Mouse (Mus musculus): ENCODE data around the gene Dock1.

- no peak for TF ChIP-seq POLR2A (IDR thresholded peaks at IDR 0.05; ENCODE audit: low read depth, low read length)
- TF ChIP-seq CTCF (IDR thresholded peaks at IDR 0.05; ENCODE audit: extremely low read depth, insufficient read depth, insufficient read length, insufficient replicate concordance): no peak
These were observed 11.5 kb downstream of the Dock1 start for GRCm38 (mm10) chr7:134681729-134682527.

Data from spleen, adult 2 months (tissue).